Mouse (Mus musculus): ENCODE measurements at regions not wholly inside any gene's neighbourhood (a gene's known extent, or its start where the extent isn't known, plus 50 kb on each side); places are given as distances from the start of the nearest gene placed in this dataset.
A peak's percentile ranks its signal among the peaks of the same experiment; 100 is the strongest.

- H3K4me1 ChIP-seq (ENCODE audit: control insufficient read depth, insufficient read depth, low read length) = no peaks in the 10 kb centered on the region
- TF ChIP-seq CTCF (IDR thresholded peaks at IDR 0.05; ENCODE audit: control insufficient read depth, insufficient read depth, insufficient replicate concordance, low read depth, low read length) = no peak
- H3K27ac ChIP-seq (ENCODE audit: control insufficient read depth, insufficient read depth, low read depth, low read length) = no peak overlapping the region
- H3K4me3 ChIP-seq (ENCODE audit: control insufficient read depth, low read depth, low read length) = no peak overlapping the region
- H3K27me3 ChIP-seq (ENCODE audit: control insufficient read depth, insufficient read depth, low read length) = no peaks in the 10 kb centered on the region
- H3K36me3 ChIP-seq (ENCODE audit: control insufficient read depth, insufficient read depth, low read length) = no peaks in the 10 kb centered on the region
Measured at GRCm38 (mm10) chr6:17186604-17187003, 94.4 kb upstream of the Cav2 start.

DNA sequence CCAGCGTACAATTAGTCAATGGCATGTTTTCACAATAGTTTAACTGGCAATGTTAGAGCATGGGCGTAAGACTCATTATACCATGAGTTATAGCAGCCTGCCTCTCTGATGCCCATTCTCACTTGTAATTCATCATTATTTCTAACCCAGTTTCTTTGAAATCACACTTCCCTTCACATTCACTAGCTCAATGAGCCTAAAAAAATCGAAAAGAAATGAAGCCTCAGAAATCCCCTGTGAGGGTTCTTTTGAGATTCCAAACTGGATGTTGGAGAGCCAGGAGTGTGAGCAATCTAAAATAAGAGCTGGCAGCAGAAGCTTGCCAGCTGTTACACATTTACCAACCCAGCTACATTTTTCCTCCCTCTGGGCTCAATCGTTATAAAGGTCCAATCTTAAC is 93.9 kb upstream of the Cav2 start:
- no peak for TF ChIP-seq CTCF (IDR thresholded peaks at IDR 0.05; ENCODE audit: control insufficient read depth, insufficient read depth, insufficient replicate concordance, low read depth, low read length)
- TF ChIP-seq POLR2A (IDR thresholded peaks at IDR 0.05; ENCODE audit: control insufficient read depth, low read depth, low read length) = no peak
- Histone ChIP-seq H3K4me3 (ENCODE audit: control insufficient read depth, low read depth, low read length) (no peak overlapping the region), H3K36me3 (ENCODE audit: control insufficient read depth, insufficient read depth, low read length) (no peaks in the 10 kb centered on the region), H3K27me3 (ENCODE audit: control insufficient read depth, insufficient read depth, low read length) (no peaks in the 10 kb centered on the region), H3K27ac (ENCODE audit: control insufficient read depth, insufficient read depth, low read depth, low read length) (no peak overlapping the region), H3K4me1 (ENCODE audit: control insufficient read depth, insufficient read depth, low read length) (no peaks in the 10 kb centered on the region)

DNA sequence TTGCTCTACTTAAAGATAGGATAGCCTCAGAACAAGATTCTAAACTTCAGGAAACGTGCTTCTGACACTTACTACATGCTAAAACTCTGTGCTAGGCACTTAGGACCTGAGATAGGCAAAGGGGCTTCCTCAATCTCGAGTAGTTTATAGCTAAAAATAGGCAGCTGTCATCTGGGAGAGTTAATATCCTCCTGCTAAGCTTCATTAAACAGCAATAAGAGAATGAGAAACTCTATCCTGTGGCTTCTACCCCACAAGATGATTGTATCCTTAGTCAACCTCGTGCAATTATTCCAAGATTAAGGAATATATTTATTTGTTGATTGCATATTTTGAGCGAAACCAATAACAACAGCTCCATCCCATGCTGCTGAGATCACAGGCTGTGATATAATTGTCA is 85.4 kb upstream of the Cav2 start:
- Histone ChIP-seq H3K27ac (ENCODE audit: control insufficient read depth, insufficient read depth, low read depth, low read length) (no peak overlapping the region), H3K27me3 (ENCODE audit: control insufficient read depth, insufficient read depth, low read length) (no peaks in the 10 kb centered on the region), H3K4me1 (ENCODE audit: control insufficient read depth, insufficient read depth, low read length) (peaks cover 7% of the 10 kb centered on the region), H3K36me3 (ENCODE audit: control insufficient read depth, insufficient read depth, low read length) (no peaks in the 10 kb centered on the region), H3K4me3 (ENCODE audit: control insufficient read depth, low read depth, low read length) (no peak overlapping the region)
- TF ChIP-seq POLR2A (IDR thresholded peaks at IDR 0.05; ENCODE audit: control insufficient read depth, low read depth, low read length) = no peak
- TF ChIP-seq CTCF (IDR thresholded peaks at IDR 0.05; ENCODE audit: control insufficient read depth, insufficient read depth, insufficient replicate concordance, low read depth, low read length) = no peak

DNA sequence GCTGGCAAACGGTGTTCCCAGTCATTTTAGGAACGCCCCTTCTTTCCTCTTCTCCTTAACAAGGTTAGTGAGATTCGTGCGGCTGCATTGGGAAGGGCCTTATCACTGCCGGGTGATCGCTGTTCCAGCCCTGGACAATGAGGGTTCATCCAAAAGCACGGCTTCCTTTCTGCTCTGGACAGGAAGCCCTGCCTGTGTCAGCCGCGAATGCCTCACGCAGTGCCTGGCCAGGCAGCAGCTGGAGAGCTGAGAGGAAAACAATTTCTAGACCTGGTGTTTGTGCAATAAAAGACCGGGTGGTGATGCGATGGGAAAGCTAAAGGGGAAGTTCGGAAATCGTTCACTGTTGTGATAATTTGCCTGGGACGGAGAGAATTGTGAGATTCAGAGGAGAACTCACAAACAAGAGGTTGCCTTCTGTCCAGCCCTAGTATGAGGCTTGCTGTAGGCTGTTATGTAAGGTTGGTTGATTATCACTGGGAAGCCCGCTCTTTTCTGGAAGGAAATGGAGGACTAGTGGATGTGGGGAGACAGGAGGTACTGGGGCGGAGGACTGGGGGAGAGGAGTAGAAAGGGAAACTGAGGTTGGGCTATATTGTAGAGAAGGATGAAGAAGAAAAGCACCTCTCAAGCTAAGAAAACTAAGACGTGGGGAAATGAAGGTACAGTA is 83.1 kb upstream of the Cav2 start:
- H3K4me3 ChIP-seq (ENCODE audit: control insufficient read depth, low read depth, low read length) = peak overlapping the region; percentile 50
- no peak for TF ChIP-seq CTCF (IDR thresholded peaks at IDR 0.05; ENCODE audit: control insufficient read depth, insufficient read depth, insufficient replicate concordance, low read depth, low read length)
- TF ChIP-seq POLR2A (IDR thresholded peaks at IDR 0.05; ENCODE audit: control insufficient read depth, low read depth, low read length) = no peak
- H3K4me1 ChIP-seq (ENCODE audit: control insufficient read depth, insufficient read depth, low read length) = peaks cover 7% of the 10 kb centered on the region
- no peaks in the 10 kb centered on the region for H3K27me3 ChIP-seq (ENCODE audit: control insufficient read depth, insufficient read depth, low read length)
- no peaks in the 10 kb centered on the region for H3K36me3 ChIP-seq (ENCODE audit: control insufficient read depth, insufficient read depth, low read length)
- H3K27ac ChIP-seq (ENCODE audit: control insufficient read depth, insufficient read depth, low read depth, low read length) = peak overlapping the region; percentile 28

- TF ChIP-seq POLR2A (IDR thresholded peaks at IDR 0.05; ENCODE audit: control insufficient read depth, low read depth, low read length) (no peak), CTCF (IDR thresholded peaks at IDR 0.05; ENCODE audit: control insufficient read depth, insufficient read depth, insufficient replicate concordance, low read depth, low read length) (no peak)
- no peaks in the 10 kb centered on the region for H3K27me3 ChIP-seq (ENCODE audit: control insufficient read depth, insufficient read depth, low read length)
- no peaks in the 10 kb centered on the region for H3K36me3 ChIP-seq (ENCODE audit: control insufficient read depth, insufficient read depth, low read length)
- H3K4me1 ChIP-seq (ENCODE audit: control insufficient read depth, insufficient read depth, low read length) = peaks cover 7% of the 10 kb centered on the region
- H3K27ac ChIP-seq (ENCODE audit: control insufficient read depth, insufficient read depth, low read depth, low read length) = no peak overlapping the region
- no peak overlapping the region for H3K4me3 ChIP-seq (ENCODE audit: control insufficient read depth, low read depth, low read length)
Measured at GRCm38 (mm10) chr6:17198876-17199275, 82.1 kb upstream of the Cav2 start.

GRCm38 (mm10) chr6:17201916-17202636 is 78.9 kb upstream of the Cav2 start:
- Histone ChIP-seq H3K27ac (ENCODE audit: control insufficient read depth, insufficient read depth, low read depth, low read length) (no peak overlapping the region), H3K36me3 (ENCODE audit: control insufficient read depth, insufficient read depth, low read length) (no peaks in the 10 kb centered on the region), H3K4me3 (ENCODE audit: control insufficient read depth, low read depth, low read length) (no peak overlapping the region), H3K4me1 (ENCODE audit: control insufficient read depth, insufficient read depth, low read length) (peaks cover 7% of the 10 kb centered on the region), H3K27me3 (ENCODE audit: control insufficient read depth, insufficient read depth, low read length) (no peaks in the 10 kb centered on the region)
- TF ChIP-seq CTCF (IDR thresholded peaks at IDR 0.05; ENCODE audit: control insufficient read depth, insufficient read depth, insufficient replicate concordance, low read depth, low read length) (no peak), POLR2A (IDR thresholded peaks at IDR 0.05; ENCODE audit: control insufficient read depth, low read depth, low read length) (no peak)

- TF ChIP-seq CTCF (IDR thresholded peaks at IDR 0.05; ENCODE audit: control insufficient read depth, insufficient read depth, insufficient replicate concordance, low read depth, low read length) = no peak
- TF ChIP-seq POLR2A (IDR thresholded peaks at IDR 0.05; ENCODE audit: control insufficient read depth, low read depth, low read length) = no peak
- H3K36me3 ChIP-seq (ENCODE audit: control insufficient read depth, insufficient read depth, low read length) = no peaks in the 10 kb centered on the region
Measured at GRCm38 (mm10) chr6:17203302-17203701, 77.7 kb upstream of the Cav2 start.

More at GRCm38 (mm10) chr6:17203302-17203701, 77.7 kb upstream of the Cav2 start:
- Histone ChIP-seq H3K27me3 (ENCODE audit: control insufficient read depth, insufficient read depth, low read length) (no peaks in the 10 kb centered on the region), H3K27ac (ENCODE audit: control insufficient read depth, insufficient read depth, low read depth, low read length) (no peak overlapping the region), H3K4me1 (ENCODE audit: control insufficient read depth, insufficient read depth, low read length) (0 out of 2 replicates have a peak, but pooled peaks cover 3% of the 10 kb centered on the region), H3K4me3 (ENCODE audit: control insufficient read depth, low read depth, low read length) (no peak overlapping the region)
